Mouse (Mus musculus) cerebellum, adult 18-20 months (tissue): ENCODE results near the gene Gm49673.
A peak's percentile ranks its signal among the peaks of the same experiment; 100 is the strongest.
"Not testable (repeated sequence)": the region's sequence is repeated elsewhere in the genome, so short reads cannot be mapped to it uniquely, and the experiment has no call there.

Source experiments
- DNase-seq, 2 experiments: peaks; one replicate each; pipeline ENCODE4 v3.0.0; 2021

The Gm49673 gene

DNA sequence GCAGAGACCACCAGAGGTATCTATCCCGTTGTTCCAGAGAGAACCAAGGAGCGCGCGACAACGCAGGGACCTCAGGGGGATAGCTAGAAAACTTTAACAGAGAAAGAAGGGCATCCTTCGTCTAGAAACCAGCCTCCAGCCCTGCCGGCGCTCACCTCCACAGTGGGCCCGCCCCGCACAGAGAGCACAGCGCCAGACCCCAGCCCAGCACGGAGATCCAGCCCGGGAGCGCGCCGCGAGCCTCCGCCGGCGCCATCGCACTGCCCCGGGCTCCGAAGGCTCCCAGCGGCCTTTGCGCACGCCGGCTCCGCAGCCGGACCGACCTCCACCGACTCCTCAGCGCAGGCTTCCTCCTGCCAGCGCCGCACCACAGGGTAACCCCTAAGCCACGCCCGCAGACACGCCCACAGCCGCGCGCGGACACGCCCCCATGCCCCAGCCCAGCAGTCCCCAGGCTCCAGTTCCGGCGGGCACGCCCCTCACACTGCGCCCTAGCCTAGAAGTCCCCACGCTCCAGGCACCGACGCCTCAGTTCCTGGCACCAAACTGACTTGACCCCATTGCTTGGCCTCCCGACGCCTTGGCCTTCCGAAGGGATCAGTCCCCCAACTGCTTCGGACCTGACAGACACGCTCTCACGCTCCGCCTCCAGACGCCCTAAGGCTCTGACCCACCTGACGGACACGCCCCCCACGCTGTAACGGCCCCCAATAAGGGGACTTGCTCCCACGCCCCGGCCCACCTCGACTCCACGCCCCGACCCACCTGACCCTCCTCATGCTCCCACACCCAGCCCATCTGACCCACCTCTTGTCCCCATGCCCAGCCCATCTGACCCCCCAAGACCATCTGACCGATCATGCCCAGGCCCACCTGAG, at the start of gene Gm49673, which contains the start of gene Rnaset2a:
Gene Gm49673 (minus strand): TSS at position 350 of the 878 bp plus-strand sequence.
Gene Rnaset2a (minus strand): TSS at position 659 of the 878 bp plus-strand sequence.
- peak; percentile 14 to 42 for DNase-seq

DNA sequence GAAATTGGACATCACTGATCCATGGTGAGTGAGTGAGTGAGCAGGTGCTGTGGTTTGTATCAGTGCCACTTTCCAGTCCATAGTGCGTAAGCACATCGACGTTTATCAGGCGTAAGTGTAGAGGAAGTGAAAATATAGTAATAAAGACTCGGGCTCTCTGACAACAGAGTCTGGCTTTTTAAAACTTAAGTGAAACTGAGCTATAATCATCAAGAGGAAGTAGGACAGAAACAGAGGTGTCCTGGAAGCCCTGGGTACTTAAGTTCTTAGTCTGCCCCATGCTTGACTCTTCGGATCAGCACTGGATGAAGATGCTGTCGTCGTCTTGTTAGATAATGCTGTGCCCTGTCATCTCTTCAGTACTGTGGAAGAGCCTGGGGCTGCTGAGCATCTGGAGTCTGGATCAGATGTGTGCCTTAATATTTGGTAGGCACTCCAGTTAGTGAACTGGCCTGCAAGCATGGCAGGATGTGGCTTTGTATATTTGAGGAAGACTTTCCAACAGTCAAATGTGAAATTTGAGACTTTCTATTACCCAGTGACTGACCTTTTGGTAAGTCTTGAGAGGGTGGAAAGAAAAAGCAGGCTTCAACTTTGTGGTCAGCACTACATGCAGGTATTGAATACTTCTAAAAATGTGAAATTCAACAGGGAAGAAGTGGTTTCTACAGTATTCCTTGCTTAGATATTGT, 48.2 kb upstream of the Gm49673 start:
- no peak for DNase-seq

DNA sequence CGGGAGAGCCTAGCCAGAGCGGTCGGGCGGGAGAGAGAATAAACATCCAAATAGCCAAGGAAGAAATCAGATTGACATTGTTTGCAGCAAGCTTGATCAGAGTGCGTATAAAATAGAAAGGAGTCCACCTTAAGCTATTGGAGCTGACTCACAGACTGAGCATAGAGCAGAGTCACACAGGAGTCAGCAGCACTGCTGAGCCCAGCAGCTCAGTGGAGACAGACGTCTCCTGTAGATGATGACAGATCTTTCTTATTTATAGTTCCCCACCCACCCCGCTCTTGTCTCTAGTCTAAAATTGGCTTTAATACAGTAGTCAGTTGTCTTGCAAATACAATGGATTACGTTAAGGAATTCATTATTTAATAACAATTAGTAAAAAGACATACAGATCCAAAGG, 46.1 kb upstream of the Gm49673 start:
- no peak for DNase-seq

DNA sequence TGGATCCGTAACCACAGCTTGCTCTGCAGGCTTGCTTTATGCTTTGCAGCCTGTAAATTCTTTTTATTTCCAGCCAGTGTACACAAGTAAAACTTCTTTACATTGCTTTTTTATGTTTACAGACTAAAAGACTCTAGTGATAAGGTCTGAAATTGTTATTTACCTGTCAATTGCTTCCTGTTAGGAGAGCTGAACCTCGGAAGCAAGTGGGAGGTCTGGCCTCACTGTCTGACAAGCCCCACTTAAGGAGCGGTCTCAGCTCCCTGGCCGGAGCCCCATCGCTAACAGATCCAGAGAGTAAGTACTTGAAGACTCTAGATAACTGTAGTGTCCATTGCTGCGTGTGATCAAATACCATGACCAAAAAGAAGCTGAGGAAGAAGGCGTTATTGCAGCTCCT, 36.6 kb upstream of the Gm49673 start:
- no peak for DNase-seq

DNA sequence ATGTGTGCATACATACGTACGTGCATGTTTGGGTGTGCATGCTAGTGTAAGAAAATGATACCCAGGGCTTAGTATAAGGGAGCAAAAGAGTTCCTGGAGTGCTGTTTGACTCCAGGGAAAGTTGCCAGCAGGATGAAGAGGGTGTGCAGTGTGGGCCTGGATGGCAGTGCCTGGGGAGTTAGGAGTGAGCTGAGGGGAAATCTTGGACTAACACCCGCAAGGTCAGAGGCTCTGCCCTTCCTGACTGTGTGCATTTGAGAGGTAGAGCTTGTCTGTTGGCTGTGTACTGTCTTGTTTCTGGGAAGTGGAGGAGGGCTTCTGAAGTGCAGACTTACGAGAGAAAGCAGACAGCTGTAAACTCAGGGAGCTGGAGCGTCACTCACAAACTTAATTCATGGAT, 36.2 kb upstream of the Gm49673 start:
- no peak for DNase-seq

DNA sequence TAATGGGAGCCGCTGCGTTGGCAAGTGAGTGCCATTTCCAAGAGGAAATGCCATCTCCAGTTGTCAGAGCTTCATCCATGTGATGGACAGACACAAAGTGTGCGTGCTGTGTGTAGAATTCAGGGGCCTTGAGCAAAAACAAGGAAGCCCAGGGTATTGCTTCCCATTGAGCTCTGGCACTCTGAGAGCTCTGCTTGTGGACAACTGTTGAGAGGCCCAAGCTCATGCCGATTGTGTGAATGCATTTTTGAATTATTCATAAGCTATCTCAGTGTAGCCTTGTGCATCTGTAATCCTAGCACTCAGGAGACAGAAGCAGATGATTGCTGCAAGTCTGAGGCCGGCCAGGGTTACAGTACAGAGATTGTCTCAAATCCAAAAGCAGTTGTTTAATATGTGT, 29.5 kb upstream of the Gm49673 start:
- no peak for DNase-seq

DNA sequence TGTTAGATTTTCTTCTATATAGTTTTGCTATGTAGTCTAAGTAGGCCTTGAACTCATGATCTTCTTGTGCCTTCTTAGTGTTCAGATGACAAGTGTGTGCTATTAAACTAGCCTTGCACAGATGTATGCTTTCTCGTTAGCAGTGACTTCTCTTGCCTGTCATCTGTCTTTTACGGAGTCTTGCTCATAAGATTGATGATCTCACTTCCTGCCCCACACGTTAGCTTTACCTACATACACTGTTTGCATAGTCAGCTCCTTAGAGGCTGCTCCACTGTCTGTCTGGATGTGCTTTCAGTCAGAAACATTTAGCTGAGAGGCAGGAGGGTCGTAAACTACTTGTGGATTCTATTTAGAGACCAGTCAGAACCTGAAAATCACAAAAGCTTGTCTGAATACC, 23.5 kb upstream of the Gm49673 start:
- no peak for DNase-seq

DNA sequence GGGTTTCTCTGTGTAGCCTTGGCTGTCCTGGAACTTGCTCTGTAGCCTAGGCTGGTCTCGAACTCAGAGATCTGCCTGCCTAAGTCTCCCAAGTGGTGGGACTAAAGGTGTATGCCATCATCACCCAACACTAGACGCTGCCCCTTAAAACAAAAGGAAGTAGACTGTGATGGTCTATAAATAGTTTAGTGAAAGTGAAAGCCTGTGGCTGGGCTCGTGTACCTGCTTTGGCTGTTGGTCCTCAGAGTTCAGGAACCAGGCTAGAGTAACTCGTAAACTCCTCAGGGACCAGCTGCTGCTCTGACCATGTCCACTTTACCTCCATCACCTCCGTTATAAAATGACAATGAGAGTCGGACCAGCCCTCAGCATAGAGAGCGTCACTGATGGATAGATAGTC, 22.7 kb upstream of the Gm49673 start:
- no peak for DNase-seq

DNA sequence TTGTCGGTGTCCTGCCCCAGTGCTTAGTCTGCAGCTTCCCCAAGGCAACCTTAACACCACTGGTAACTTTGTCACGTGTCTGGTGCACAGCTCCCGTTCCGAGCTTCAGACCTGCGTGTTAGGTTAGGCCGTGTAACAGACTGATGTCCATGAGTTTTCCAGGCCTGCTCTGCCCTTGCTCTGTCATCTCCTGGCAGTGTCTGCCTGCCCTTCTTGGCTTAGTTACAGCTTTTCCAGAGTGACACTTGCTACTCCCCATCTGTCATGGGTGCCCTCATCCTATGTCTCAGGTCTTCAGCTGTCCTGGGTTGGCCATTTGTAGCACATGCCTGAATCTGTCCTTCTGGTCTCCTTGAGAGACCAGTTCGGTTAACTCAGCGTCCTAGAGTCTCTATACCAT, 19.8 kb upstream of the Gm49673 start:
- peak; percentile 40 to 44 for DNase-seq

DNA sequence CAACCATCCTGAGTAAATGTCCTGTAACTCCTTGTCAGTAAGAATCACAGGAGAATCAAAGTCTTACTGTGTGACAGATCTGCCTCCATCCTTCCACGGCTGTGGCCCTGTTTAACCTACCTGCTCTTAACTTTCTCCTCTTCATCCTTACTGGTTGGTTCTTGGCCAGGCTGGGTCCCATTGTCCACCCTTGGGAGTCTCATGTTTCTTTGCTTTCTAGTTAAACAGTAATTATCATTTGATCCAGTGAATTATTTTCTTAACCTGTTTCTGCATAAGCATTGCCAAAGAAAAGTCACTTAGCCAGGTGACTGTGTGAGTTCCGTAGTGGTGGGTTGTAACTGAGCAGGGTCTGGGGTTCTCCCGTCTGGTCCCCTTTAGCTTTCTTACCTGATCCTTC, 18.9 kb upstream of the Gm49673 start:
- DNase-seq: not testable (repeated sequence)

DNA sequence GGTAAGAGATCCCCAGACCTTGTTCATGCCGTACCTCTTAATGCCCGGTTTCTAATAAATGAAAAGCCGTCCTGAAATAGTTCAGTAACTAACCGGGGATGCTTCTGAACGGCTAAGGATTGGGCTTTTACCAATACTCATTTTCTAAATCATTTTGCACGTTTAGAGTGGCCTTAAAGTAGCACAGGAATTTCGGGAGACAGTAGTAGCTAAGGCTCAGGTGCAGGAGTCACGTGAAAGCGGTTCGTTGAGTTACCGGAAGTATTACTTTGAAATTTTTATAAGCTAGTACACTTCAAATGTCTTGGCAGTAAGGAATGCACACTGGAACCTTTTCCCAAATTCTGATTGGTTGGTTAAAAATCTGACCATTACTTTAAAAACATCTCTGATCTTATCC, 18.4 kb upstream of the Gm49673 start:
- DNase-seq: peak in 1 of 2 experiments; percentile 20

DNA sequence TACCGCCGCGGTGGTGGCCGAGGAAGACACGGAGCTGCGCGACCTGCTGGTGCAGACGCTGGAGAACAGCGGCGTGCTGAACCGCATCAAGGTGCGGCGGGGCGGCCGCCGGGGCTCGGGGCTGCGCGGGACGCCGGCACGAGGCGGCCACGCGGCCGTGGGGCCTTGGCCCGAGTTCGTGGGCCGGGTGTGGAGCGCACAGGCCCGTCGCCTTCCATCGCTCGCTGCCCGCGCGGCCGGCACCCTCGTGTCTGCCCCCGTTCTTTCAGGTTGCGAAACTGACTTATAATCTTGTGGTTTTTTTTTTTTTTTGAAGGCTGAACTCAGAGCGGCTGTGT, 18.0 kb upstream of the Gm49673 start:
- peak; percentile 29 to 63 for DNase-seq

DNA sequence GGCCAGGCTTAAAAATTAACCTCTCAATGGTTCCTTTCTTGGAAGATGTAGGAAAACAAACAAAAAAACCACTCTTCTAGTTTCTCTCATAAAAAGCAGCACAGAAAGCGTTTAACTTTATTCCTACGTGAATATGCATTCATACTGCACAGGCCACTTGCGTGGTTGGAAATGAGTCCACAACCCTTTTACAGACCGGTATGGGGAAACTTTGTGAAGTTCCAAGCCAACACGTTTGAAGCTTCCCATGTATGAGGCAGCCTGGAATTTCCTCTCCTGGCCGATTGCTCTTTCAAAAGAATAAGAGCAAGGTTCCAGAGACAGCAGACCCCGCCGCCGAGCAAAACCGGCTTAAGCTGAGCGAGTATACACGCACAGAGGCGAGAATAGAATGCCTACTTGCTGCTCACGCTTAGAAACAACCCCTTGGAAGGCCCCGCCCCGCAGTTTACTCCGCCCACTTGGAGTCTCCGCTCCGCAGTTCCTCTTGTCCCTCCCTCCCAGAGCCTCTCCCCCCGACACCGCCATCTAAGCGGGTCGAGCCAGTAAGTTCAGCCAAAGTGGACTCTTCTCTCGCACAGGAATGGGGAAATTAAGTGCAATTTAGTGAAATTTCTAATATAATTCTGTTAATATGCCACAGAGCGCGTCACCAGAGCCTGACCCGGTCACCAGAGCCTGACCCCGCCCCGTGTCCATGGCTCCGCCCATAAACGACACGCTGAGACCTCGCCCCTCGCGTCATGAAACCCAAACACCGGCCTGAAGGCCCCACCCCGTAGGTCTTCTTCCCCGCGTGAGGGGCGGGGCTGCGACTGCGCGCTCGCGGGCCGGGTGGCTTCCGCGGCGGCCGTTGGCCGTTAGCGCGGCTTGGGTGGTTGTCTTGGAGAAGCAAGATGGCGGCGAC, 17.4 kb upstream of the Gm49673 start, which contains the start of gene Fgfr1op:
Gene Fgfr1op (plus strand): TSS at position 801 of the 907 bp plus-strand sequence.
- DNase-seq: peak; percentile 10 to 76

DNA sequence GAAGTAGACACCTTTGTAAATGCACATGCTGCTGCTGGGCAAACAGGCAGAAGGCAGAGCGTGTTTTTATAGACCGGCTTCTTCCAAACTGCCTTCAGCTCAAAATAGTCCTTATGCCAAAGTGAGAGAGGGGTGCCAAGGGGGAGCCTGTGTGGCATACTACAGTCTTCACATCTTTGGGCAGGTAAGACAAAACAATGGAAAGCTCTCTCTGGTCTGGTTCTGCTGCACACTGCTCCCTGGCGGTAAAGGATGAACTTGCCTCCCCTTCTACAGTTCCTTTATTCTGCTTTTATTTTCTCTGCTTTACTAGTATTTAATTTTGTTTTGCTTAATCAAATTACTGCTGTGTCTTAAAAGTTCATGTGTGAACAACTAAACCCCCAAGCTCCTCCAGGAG, 13.4 kb upstream of the Gm49673 start:
- peak; percentile 35 to 45 for DNase-seq

DNA sequence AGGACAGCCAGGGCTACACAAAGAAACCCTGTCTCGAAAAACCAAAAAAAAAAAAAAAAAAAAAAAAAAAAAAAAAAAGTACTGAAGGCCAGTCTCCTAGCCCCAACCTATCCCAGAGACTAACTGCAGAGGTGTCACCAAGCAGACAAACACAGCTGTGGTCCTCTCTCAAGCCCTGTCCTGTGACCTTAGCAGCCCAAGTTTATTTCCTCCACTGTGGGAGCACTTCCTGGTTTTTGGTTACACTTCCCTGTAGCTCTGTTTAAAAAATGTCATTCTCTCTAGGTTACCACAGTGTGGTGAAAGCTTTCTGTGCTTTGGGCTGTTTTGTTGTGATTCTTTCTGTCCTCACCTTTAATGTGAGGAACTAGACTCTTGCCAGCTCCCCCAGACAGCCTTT, 11.0 kb upstream of the Gm49673 start:
- DNase-seq: not testable (repeated sequence)

DNA sequence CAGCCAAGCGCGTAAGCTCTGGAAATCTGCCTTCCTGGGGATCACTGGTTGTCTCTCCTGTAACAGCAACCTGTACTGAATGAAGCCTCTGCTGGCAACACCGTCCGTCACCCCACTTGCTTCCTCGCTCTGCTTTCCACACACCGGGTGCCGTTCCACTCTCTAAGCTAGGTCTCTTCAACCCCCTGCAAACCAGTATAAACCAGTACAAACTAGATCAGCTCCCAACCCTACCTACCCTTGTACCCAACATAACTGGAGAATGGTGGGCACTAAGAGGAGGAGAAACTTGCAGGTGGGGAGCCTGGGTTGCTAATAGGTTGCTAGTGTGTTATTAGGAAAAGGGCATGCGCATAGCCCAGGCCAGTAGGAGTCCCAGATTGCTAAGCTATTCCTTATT, 8.4 kb upstream of the Gm49673 start:
- DNase-seq: not testable (repeated sequence)

DNA sequence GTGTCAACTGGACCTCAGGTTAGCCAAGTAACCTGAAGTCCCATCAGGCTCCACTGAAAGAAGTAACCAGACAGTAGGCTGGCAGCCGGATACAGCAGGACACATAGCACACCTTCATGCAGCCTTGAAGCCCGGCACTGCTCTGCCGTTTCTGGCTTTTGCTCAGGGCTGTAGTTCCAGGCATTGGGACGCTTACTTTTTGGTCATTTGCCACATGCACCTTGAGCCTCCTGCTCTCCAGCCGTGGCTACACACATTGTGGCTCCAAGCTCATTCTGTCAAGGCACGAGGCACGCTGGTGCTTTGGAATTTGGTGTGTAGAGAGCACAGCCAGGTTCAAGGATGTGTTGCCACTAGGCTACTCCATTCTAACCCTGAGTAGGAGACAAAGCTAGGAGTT, 7.4 kb upstream of the Gm49673 start:
- DNase-seq: not testable (repeated sequence)

DNA sequence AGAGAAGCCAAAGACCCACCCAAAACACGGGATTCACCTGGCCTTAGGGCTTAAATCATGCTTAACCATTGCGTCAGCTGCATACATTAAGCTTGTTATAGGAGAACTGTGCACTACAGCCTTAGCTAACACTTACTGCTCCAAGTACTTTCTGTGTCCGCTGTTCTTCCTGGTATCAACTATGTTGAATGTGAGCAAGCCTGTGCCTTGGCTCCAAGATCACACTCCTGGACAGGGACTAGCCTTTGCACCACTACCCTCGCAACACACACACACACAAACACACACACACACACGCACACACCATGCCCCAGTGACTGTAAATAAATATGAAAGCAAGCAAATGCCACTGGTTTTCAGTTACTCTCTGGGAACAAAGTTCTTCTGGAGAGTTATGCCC, 657 bp downstream of the Gm49673 start:
- DNase-seq: not testable (repeated sequence)

DNA sequence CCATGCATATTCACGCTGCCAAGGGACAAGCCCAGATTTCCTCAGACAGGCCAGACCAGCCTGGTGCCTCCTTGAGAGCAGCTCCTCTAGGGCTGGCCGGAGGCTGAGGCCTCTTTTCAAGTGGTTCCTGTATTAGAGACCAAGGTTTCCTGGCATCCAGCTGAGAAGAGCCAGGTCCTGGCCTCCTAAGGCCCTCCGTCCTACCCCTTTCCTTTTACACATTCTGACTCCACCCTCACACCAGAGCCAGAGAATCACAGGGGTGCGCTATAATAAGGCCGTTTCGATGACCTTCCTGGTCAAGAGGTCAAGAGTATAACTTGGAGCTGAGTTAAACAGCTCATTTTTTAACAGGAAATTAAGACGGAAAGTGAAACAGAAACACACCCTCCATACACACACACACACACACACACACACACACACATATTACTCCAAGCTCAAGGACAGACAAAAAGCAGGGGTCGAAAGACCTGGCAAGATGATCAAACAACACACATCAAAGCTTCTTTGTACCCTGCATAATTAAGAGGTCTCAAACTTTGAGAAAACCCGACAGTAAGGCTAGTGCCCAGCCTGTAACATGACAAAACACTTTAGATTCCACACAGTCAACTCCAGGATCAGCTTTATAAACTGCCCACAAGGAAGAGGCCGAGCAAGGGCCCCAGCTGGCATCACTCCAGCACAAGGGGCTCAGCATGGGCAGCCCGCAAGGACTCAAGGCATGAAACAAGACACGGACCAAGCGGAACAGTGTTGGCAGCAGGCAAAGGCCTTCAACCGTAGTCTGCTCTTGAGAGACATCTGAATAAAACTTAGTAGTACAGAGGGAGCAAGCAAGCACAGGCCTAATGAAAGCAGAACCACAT, 3.5 kb downstream of the Gm49673 start:
- not testable (repeated sequence) for DNase-seq

DNA sequence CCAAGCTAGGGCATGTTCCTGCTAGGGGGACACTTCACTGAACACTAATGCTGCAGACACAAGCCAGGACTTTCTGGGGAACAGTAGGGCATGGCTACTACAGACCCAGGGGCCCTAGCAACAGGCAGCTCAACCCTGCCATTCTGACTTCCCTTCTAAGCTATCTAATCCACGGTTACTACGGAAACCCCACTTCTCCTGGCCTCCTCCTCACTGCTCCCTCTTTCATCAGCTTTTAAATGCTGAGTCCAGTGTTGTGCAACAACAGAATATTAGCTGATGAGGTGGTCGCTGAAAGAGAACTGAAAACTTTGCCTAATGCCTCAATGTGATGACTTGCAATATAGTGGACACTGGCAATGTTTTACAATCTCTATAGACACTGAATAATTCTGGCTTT, 7.4 kb downstream of the Gm49673 start:
- not testable (repeated sequence) for DNase-seq

DNA sequence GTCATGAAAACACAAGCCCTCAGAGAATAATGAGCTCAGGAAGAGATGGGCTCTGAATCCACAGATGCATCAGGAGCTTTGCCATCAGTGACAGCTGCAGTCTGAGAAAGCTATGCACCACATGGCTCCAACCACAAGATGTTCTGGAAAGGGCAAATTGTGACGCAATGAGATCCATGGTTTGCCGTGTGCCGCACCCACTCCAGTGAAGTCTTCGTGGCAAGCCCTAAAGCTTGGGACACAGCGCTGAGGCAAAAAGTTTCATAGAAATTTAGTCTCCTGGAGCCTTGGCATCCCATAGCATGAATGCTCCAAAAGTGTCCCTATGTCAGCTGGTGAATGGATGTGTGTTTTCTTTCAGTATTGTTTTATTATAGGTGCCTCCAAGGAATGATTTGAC, 9.5 kb downstream of the Gm49673 start:
- DNase-seq: not testable (repeated sequence)

DNA sequence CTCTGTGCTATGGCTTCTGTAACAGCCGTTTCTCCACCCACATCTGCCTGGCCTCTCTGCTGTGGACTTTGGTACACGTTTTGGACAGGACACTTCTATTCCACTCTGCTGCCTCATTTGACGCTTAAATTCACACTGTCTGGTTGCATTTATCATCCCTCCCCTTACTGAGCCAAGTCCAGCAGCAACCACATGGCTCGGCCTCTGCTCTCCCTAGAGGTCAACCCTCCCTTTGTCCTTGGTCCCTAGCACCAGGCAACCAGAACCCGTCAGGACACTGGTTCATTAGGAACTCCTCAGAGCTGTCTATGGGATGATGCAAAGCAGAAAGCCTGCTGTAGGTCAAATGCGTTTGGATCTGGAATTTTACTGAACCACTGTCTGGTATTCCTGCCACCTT, 16.7 kb downstream of the Gm49673 start:
- not testable (repeated sequence) for DNase-seq
